8 mouse cellular contexts compared by ENCODE assay signal in genomic region chr4:9184451-9185121, GRCm38 (mm10).
DNase-seq lines count a peak whose midpoint lies in the region; ATAC-seq and TF ChIP-seq lines count a peak whose summit lies in the region.

No protein-coding gene starts in this region.

- no peaks in the 10 kb centered on the region for H3K27me3 ChIP-seq in forebrain, postnatal 0 days (ENCODE audit: insufficient read depth, low read length)
- H3K27me3 ChIP-seq in intestine, embryonic 14.5 days (replicated peaks; ENCODE audit: control insufficient read depth, insufficient read depth, low read length): no peaks in the 10 kb centered on the region
- H3K27me3 ChIP-seq in megakaryocyte, embryonic 14.5 days (replicated peaks): no peaks in the 10 kb centered on the region

- H3K4me3 ChIP-seq in forebrain, postnatal 0 days (ENCODE audit: low read depth, low read length): peak overlapping the region; percentile 28
- peak overlapping the region; percentile 16 for H3K4me3 ChIP-seq in intestine, embryonic 14.5 days (ENCODE audit: low read depth, low read length)
- H3K4me3 ChIP-seq in megakaryocyte, embryonic 14.5 days (replicated peaks): peak overlapping the region; percentile 85

- H3K27ac ChIP-seq in forebrain, postnatal 0 days (ENCODE audit: low read depth, low read length): no peak overlapping the region
- peak overlapping the region; percentile 61; the same call in 1 of the 2 replicates for H3K27ac ChIP-seq in intestine, embryonic 14.5 days (ENCODE audit: low read depth)

- no peak for TF ChIP-seq CTCF in forebrain, postnatal 0 days (IDR thresholded peaks at IDR 0.05; ENCODE audit: low read depth)

- peaks cover 6% of the 10 kb centered on the region; the same call in 1 of the 2 replicates for H3K4me1 ChIP-seq in forebrain, postnatal 0 days (ENCODE audit: insufficient read depth)
- H3K4me1 ChIP-seq in intestine, embryonic 14.5 days (replicated peaks; ENCODE audit: control insufficient read depth, insufficient read depth, low read length): peaks cover 16% of the 10 kb centered on the region
- H3K4me1 ChIP-seq in megakaryocyte, embryonic 14.5 days: peaks cover 27% of the 10 kb centered on the region

- H3K9ac ChIP-seq in forebrain, postnatal 0 days: peak overlapping the region; percentile 31; the same call in 1 of the 2 replicates
- H3K9ac ChIP-seq in intestine, embryonic 14.5 days (ENCODE audit: low read length): no peak overlapping the region; the same call in 1 of the 2 replicates

- DNase-seq in adrenal gland, postnatal 10 days: peak; percentile 24
- DNase-seq in adrenal gland, adult 18-20 months (ENCODE audit: low spot score in 2 of 2): no peak
- peak; percentile 7 for DNase-seq in c-Kit-positive CD71-negative TER-119-negative erythroid progenitor cells, embryonic 14.5 days (ENCODE audit: low read depth)
- peak; percentile 38 for DNase-seq in forebrain, postnatal 0 days
- DNase-seq in intestine, embryonic 14.5 days (ENCODE audit: low spot score): peak; percentile 66
- peak; percentile 43 for DNase-seq in thymus, postnatal 0 days (ENCODE audit: low spot score)

- 4% methylated on average over 12 of the region's 12 CpGs for WGBS in forebrain, postnatal 0 days
- WGBS in intestine, embryonic 14.5 days: 1% methylated on average over 12 of the region's 12 CpGs

- H3K4me2 ChIP-seq in forebrain, postnatal 0 days (ENCODE audit: low read depth): peak overlapping the region; percentile 40
- peak overlapping the region; percentile 49 for H3K4me2 ChIP-seq in intestine, embryonic 14.5 days (ENCODE audit: low read length)

- H3K9me3 ChIP-seq in forebrain, postnatal 0 days (ENCODE audit: low read length): no peaks in the 10 kb centered on the region
- H3K9me3 ChIP-seq in intestine, embryonic 14.5 days (ENCODE audit: control insufficient read depth, low read length): no peaks in the 10 kb centered on the region
- H3K9me3 ChIP-seq in megakaryocyte, embryonic 14.5 days: no peaks in the 10 kb centered on the region

- ATAC-seq in forebrain, postnatal 0 days: peak; percentile 82
- peak; percentile 85 for ATAC-seq in intestine, embryonic 14.5 days (replicated peaks; ENCODE audit: low FRiP score, low TSS enrichment, low read depth)
- no peak for ATAC-seq in erythroid progenitor cell, adult 5-6 weeks (replicated peaks; ENCODE audit: low FRiP score, poor library complexity, severe bottlenecking)

- no peaks in the 10 kb centered on the region for H3K36me3 ChIP-seq in forebrain, postnatal 0 days (ENCODE audit: insufficient read depth)
- no peaks in the 10 kb centered on the region for H3K36me3 ChIP-seq in intestine, embryonic 14.5 days (ENCODE audit: control insufficient read depth, insufficient read depth, low read length)
- H3K36me3 ChIP-seq in megakaryocyte, embryonic 14.5 days (replicated peaks; ENCODE audit: low read length): no peaks in the 10 kb centered on the region

Comparison
In these comparisons a context has a peak if more than half of its experiments do, and no peak if none do; other contexts are left out.
1. DNase-seq: peak in adrenal gland, postnatal 10 days (single experiment), c-Kit-positive CD71-negative TER-119-negative erythroid progenitor cells, embryonic 14.5 days (single experiment), forebrain, postnatal 0 days (single experiment), intestine, embryonic 14.5 days (single experiment) and thymus, postnatal 0 days (single experiment); none in adrenal gland, adult 18-20 months (0 of 2).
2. H3K4me3 ChIP-seq: peak in every context shown above with its lines; median percentile 85 in megakaryocyte, embryonic 14.5 days; 28 in forebrain, postnatal 0 days; 16 in intestine, embryonic 14.5 days.